ENCODE assay signal across 23 mouse cellular contexts in the genomic region with DNA sequence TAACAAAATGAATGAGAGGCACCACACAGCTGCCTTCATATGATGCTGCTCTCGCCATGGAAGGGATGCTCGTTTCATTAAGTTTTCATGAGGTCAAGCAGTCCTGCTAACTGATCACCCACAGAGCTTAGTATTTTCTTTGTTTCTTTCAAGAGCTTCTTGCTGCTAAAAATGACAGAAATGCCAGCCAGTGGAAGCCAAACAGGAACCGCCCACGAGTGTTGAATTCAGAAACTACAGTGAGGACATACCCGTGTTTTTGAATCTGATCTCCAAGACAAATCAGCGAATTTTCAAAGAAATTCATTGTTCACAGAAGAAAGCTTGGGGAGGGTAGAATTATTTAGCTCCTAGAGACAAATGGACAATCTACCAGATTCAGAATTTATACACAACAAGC.
A peak's percentile ranks its signal among the peaks of the same experiment; 100 is the strongest.
DNase-seq lines count a peak whose midpoint lies in the region; ATAC-seq and TF ChIP-seq lines count a peak whose summit lies in the region.
"Had no signal": no experiment of that assay in that cellular context is flagged by ENCODE, and none has a peak within 500 bp of the region (broad histone marks: within the 10 kb centered on the region; RNA-seq: fewer than 3 reads in every experiment).

No protein-coding gene starts in this region.

- TF ChIP-seq POLR2A in brain, embryonic 14.5 days (IDR thresholded peaks at IDR 0.05; ENCODE audit: borderline replicate concordance, extremely low read depth, insufficient read depth, insufficient read length, poor library complexity, severe bottlenecking): no peak

- no peak for TF ChIP-seq CTCF in brain, embryonic 14.5 days (IDR thresholded peaks at IDR 0.05; ENCODE audit: borderline replicate concordance, extremely low read depth, insufficient read depth, insufficient read length)

- DNase-seq in embryonic facial prominence, embryonic 14.5 days (ENCODE audit: low spot score): no peak
- no peak for DNase-seq in embryonic facial prominence, embryonic 10.5 days (ENCODE audit: low spot score)
- peak; percentile 16 for DNase-seq in layer of hippocampus, adult 9-11 months
- no peak for DNase-seq in layer of hippocampus, adult 8-10 months (ENCODE audit: low spot score in 2 of 2)
- peak; percentile 24 for DNase-seq in retina, embryonic 14.5 days (ENCODE audit: low spot score)
- no peak for DNase-seq in retina, postnatal 1 day
- DNase-seq in brain, embryonic 14.5 days (ENCODE audit: low read depth): peak; percentile 32
- no peak for DNase-seq in heart, adult 11 months
- DNase-seq: adrenal gland, postnatal 14 days; B cell, adult 2 months; cerebellum, adult 2 months; cerebellum, postnatal 10 days; forebrain, postnatal 0 days; gastrocnemius, postnatal 36 days; heart, adult 18-20 months; heart, postnatal 10 days; heart, postnatal 4 days had no signal

- no peak for ATAC-seq in embryonic facial prominence, embryonic 14.5 days (ENCODE audit: low read depth)
- ATAC-seq: CD4-positive, CD25-positive, alpha-beta regulatory T cell, adult 4 months; forebrain, postnatal 0 days; hindbrain, embryonic 16.5 days had no signal

- H3K27ac ChIP-seq in embryonic facial prominence, embryonic 14.5 days (replicated peaks; ENCODE audit: low read depth, low read length): no peak overlapping the region
- H3K27ac ChIP-seq in embryonic facial prominence, embryonic 10.5 days (replicated peaks): no peak overlapping the region
- H3K27ac ChIP-seq: forebrain, embryonic 12.5 days; heart, embryonic 10.5 days; hindbrain, embryonic 12.5 days had no signal

- H3K4me1 ChIP-seq in embryonic facial prominence, embryonic 14.5 days (ENCODE audit: control insufficient read depth, insufficient read depth, low read length): no peaks in the 10 kb centered on the region
- peaks cover 10% of the 10 kb centered on the region for H3K4me1 ChIP-seq in embryonic facial prominence, embryonic 10.5 days

- no peaks in the 10 kb centered on the region for H3K9me3 ChIP-seq in embryonic facial prominence, embryonic 14.5 days (ENCODE audit: control insufficient read depth, low read length)
- H3K9me3 ChIP-seq in embryonic facial prominence, embryonic 10.5 days: no peaks in the 10 kb centered on the region
- H3K9me3 ChIP-seq: forebrain, embryonic 12.5 days; G1E; heart, embryonic 10.5 days; hindbrain, embryonic 12.5 days had no signal

- WGBS in embryonic facial prominence, embryonic 14.5 days: 63% methylated on average over 6 of the region's 6 CpGs
- WGBS in embryonic facial prominence, embryonic 10.5 days: 74% methylated on average over 6 of the region's 6 CpGs

- no peaks in the 10 kb centered on the region for H3K36me3 ChIP-seq in embryonic facial prominence, embryonic 14.5 days (ENCODE audit: control insufficient read depth, insufficient read depth, low read length)
- H3K36me3 ChIP-seq in embryonic facial prominence, embryonic 10.5 days (replicated peaks): no peaks in the 10 kb centered on the region
- H3K36me3 ChIP-seq: forebrain, embryonic 12.5 days; G1E; heart, embryonic 10.5 days; hindbrain, embryonic 12.5 days had no signal

- no peaks in the 10 kb centered on the region for H3K27me3 ChIP-seq in embryonic facial prominence, embryonic 14.5 days (replicated peaks; ENCODE audit: control insufficient read depth, insufficient read depth, low read length)
- H3K27me3 ChIP-seq in embryonic facial prominence, embryonic 10.5 days (replicated peaks; ENCODE audit: low read depth, poor library complexity, severe bottlenecking): no peaks in the 10 kb centered on the region
- H3K27me3 ChIP-seq: forebrain, embryonic 12.5 days; hindbrain, embryonic 12.5 days had no signal

- H3K4me3 ChIP-seq in embryonic facial prominence, embryonic 14.5 days (ENCODE audit: low read depth, low read length): no peak overlapping the region
- H3K4me3 ChIP-seq in embryonic facial prominence, embryonic 10.5 days: no peak overlapping the region
- H3K4me3 ChIP-seq: forebrain, embryonic 12.5 days; heart, embryonic 10.5 days; hindbrain, embryonic 12.5 days had no signal

- H3K4me2 ChIP-seq in embryonic facial prominence, embryonic 14.5 days (ENCODE audit: low read depth, low read length): no peak overlapping the region
- H3K4me2 ChIP-seq: forebrain, embryonic 12.5 days; hindbrain, embryonic 12.5 days had no signal

- H3K9ac ChIP-seq in embryonic facial prominence, embryonic 14.5 days (ENCODE audit: low read depth, low read length): 0 out of 2 replicates have a peak overlapping the region, but pooled peaks have one; percentile 2
- H3K9ac ChIP-seq: forebrain, embryonic 12.5 days; forebrain, postnatal 0 days; hindbrain, embryonic 12.5 days had no signal

Comparison
In these comparisons a context has a peak if more than half of its experiments do, and no peak if none do; other contexts are left out.
1. DNase-seq: peak in layer of hippocampus, adult 9-11 months (single experiment), retina, embryonic 14.5 days (single experiment) and brain, embryonic 14.5 days (single experiment); none in embryonic facial prominence, embryonic 14.5 days (single experiment), embryonic facial prominence, embryonic 10.5 days (single experiment), layer of hippocampus, adult 8-10 months (0 of 2), retina, postnatal 1 day (single experiment) and heart, adult 11 months (single experiment).